Mouse (Mus musculus) mouse embryonic stem cell (cell line): ENCODE results near the gene Rpap1.
"Not testable (repeated sequence)": the region's sequence is repeated elsewhere in the genome, so short reads cannot be mapped to it uniquely, and the experiment has no call there.

ENCODE experiments used
- in situ Hi-C, 2 experiments: fragments of 300-500 bp; cut with MboI; formaldehyde crosslinking; loops; 1 replicate in 1 of 2; 3 replicates in 1 of 2; pipeline ENCODE4 v1.14.3; 2019 to 2020; ENCODE audit warnings: low sequenced_read_pairs in 2 of 2, low pct_unique_long_range_greater_than_20kb in 1 of 2, mixed read lengths in 1 of 2; ENCODE audit not compliant: unreplicated experiment in 1 of 2

Gene Rpap1

DNA sequence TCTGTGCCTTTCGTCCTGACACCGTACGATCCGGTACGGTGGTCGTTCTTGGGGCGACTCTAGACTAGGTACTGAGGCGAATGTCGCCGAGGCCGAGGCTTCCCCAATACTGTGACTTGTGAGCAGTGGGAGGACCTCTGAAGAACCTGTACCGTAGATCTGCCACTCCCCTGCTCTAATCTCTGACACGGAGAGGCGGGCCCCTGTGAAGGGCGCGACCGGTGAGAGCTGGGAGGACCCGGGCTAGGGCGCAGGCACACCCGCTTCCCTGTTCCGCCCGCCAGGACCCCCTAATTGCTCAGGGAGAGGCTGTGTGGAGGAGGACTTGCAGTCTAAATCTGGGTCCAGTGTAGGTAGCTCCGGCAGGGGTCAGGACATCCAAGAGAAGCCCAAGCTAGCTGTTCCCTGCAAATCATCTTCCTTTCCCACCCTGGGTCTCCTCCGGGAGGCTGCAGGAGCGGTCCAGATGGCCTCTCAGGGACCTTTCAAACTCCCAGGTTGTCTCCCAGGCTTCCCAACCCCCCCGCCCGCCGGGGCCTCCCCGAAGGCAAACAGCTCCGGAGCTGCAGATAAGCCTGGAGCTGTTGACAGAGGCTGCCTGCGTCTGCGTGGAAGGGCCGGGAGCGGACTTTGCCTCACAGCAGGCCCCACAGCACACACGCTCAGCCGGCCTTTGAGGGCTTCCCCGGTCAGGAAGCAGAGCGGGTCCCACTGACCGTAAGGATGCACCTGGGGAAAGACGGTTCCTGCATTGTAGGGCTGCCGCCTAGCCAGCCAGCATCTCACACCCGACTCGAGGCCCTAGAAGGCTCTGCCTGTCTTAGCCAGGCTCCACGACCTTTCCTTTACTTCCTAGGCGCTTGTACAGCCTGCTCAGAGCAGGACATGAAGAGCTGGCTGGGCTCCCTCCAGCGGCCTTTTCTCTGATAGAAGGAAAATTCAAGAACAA lies 42.9 kb downstream of the Rpap1 start:
- in situ Hi-C loops, result no loop called here

- in situ Hi-C loops, result no loop called here
These were observed 43.6 kb downstream of the Rpap1 start for GRCm38 (mm10) chr2:119743808-119744162.

GRCm38 (mm10) chr2:119743176-119743807 lies 44.0 kb downstream of the Rpap1 start:
- in situ Hi-C loops, result no loop called here

- in situ Hi-C loops, result no loop called here
These were observed 44.7 kb downstream of the Rpap1 start for GRCm38 (mm10) chr2:119742461-119743175.

DNA sequence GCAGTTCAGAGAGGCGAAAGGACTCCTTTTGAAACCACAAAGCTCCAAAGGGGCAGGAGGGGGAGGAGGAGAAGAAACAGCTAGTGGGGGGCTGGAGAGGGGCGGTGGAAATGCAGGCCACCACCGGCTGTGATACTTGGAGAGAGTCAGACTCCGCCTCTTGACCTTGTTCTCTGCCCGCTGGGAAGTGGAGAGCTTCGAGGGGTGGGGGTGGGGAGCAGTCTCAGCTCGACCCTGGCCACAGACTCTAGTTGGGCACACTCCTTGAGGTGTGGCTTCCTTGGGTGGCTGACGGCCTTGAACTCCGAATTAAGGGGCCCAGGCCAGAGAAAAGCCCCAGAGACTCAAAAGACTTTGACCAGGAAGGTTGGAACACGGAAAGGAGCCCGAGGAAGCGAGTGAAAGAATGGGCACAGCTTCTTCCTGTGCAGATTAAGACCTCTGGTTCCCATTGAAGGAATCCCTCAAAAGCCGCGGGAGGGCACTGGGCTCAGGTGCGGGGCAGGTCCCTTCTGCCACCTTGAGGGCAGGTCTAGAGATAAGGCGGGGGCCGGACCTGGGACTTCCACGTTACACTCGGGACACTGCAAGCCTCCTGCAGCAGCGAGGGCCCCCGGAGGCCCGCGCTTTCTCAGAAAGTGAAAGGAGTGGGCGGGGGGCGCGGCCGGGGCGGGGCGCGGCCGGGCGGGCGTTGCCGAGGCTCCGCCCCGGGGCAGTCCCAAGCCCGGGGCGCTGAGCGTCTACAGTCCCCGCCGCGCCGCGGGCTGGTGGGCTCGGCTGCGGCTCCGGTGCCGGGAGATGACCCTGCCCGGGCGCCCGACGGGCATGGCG lies 45.5 kb downstream of the Rpap1 start, which contains the start of gene Itpka:
TSS of gene Itpka (plus strand) at position 757 of the 831 bp plus-strand sequence.
- in situ Hi-C loops, result no loop called here

DNA sequence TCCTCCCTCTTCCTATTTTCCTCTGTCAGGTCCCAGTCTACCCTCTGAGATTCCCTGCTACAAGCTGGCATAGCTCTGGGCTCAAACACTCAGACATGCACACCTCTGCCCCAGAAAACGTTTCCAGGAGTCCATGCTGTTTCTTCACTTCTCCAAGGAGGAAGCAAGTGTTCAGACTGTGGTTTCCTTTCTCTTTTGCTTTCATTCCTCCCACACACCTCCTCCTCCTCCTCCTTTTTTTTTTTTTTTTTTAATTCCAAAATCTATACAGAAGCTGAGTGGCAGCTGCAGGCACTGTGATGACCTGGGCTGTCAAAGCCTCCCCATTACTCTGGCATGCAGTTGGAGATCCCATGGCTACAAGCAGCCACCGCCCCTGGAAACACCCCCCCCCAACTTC lies 46.8 kb downstream of the Rpap1 start:
- in situ Hi-C loops, result no loop called here

- in situ Hi-C loops, result no loop called here
These were observed 50.2 kb downstream of the Rpap1 start for GRCm38 (mm10) chr2:119737124-119737523.

GRCm38 (mm10) chr2:119730735-119731134 lies 56.6 kb downstream of the Rpap1 start:
- in situ Hi-C loops, result no loop called here

GRCm38 (mm10) chr2:119727762-119728416 lies 59.4 kb downstream of the Rpap1 start:
- in situ Hi-C loops, result no loop called here

GRCm38 (mm10) chr2:119721070-119721469 lies 66.3 kb downstream of the Rpap1 start:
- in situ Hi-C loops, result no loop called here

GRCm38 (mm10) chr2:119715868-119716267 lies 71.5 kb downstream of the Rpap1 start:
- in situ Hi-C loops, result not testable (repeated sequence)
